16 mouse cellular contexts compared by ENCODE assay signal in genomic region chr7:97411575-97411974, GRCm38 (mm10). TPM values are rescaled to one million over a fixed set of nuclear protein-coding genes. Genes with fewer than 3 reads are reported as not detected.
DNase-seq lines count a peak whose midpoint lies in the region; ATAC-seq and TF ChIP-seq lines count a peak whose summit lies in the region.
"Had no signal": no experiment of that assay in that cellular context is flagged by ENCODE, and none has a peak within 500 bp of the region (broad histone marks: within the 10 kb centered on the region; RNA-seq: fewer than 3 reads in every experiment).

No protein-coding gene starts in this region.

- WGBS in kidney, postnatal 0 days: 82% methylated on average over 3 of the region's 3 CpGs
- 79% methylated on average over 3 of the region's 3 CpGs for WGBS in lung, postnatal 0 days

- no peaks in the 10 kb centered on the region for H3K9me3 ChIP-seq in kidney, postnatal 0 days (replicated peaks; ENCODE audit: low read length)
- H3K9me3 ChIP-seq in lung, postnatal 0 days (ENCODE audit: low read length): no peaks in the 10 kb centered on the region
- H3K9me3 ChIP-seq: heart, embryonic 13.5 days; limb, embryonic 13.5 days; midbrain, embryonic 10.5 days; neural tube, embryonic 15.5 days had no signal

- DNase-seq in kidney, postnatal 0 days (ENCODE audit: low spot score): no peak
- no peak for DNase-seq in kidney, adult 9 months
- no peak for DNase-seq in lung, postnatal 0 days (ENCODE audit: low spot score)
- no peak for DNase-seq in lung, postnatal 10 days
- peak; percentile 56 for DNase-seq in ES-CJ7 (ENCODE audit: low read depth, low spot score)
- DNase-seq in gastrocnemius, postnatal 36 days: no peak
- DNase-seq: adrenal gland, postnatal 25 days; cerebellum, adult 9-11 months; heart, postnatal 4 days had no signal

- no peaks in the 10 kb centered on the region for H3K4me1 ChIP-seq in kidney, postnatal 0 days (replicated peaks; ENCODE audit: insufficient read depth, low read length)
- H3K4me1 ChIP-seq in lung, postnatal 0 days (ENCODE audit: insufficient read depth, low read depth, low read length): no peaks in the 10 kb centered on the region
- H3K4me1 ChIP-seq in cortical plate, adult 2 months (ENCODE audit: control insufficient read depth, insufficient read depth, low read length): no peaks in the 10 kb centered on the region
- H3K4me1 ChIP-seq: midbrain, embryonic 10.5 days; neural tube, embryonic 15.5 days had no signal

- TF ChIP-seq POLR2A in cortical plate, adult 2 months (IDR thresholded peaks at IDR 0.05; ENCODE audit: extremely low read depth, insufficient read depth, low read length): no peak

- ATAC-seq in kidney, postnatal 0 days (replicated peaks; ENCODE audit: low FRiP score, low read depth): no peak
- no peak for ATAC-seq in lung, postnatal 0 days
- no peak for ATAC-seq in megakaryocyte, adult 5-6 weeks (ENCODE audit: poor library complexity, severe bottlenecking)

- no peak overlapping the region for H3K4me3 ChIP-seq in kidney, postnatal 0 days (replicated peaks; ENCODE audit: low read depth, low read length)
- H3K4me3 ChIP-seq in lung, postnatal 0 days (ENCODE audit: low read depth, low read length): no peak overlapping the region
- no peak overlapping the region for H3K4me3 ChIP-seq in cortical plate, adult 2 months (ENCODE audit: insufficient read depth, low read length)
- H3K4me3 ChIP-seq: heart, embryonic 13.5 days; limb, embryonic 13.5 days; midbrain, embryonic 10.5 days; myocyte; neural tube, embryonic 15.5 days had no signal

- no peak for TF ChIP-seq EP300 in lung, postnatal 0 days (IDR thresholded peaks at IDR 0.05)

- no peaks in the 10 kb centered on the region for H3K27me3 ChIP-seq in kidney, postnatal 0 days (ENCODE audit: insufficient read depth, low read length)
- no peaks in the 10 kb centered on the region for H3K27me3 ChIP-seq in lung, postnatal 0 days (replicated peaks; ENCODE audit: insufficient read depth, low read length)
- H3K27me3 ChIP-seq: heart, embryonic 13.5 days; limb, embryonic 13.5 days; neural tube, embryonic 15.5 days had no signal

- H3K27ac ChIP-seq in kidney, postnatal 0 days: no peak overlapping the region
- H3K27ac ChIP-seq in lung, postnatal 0 days (ENCODE audit: low read length): no peak overlapping the region
- no peak overlapping the region for H3K27ac ChIP-seq in cortical plate, adult 2 months (ENCODE audit: insufficient read depth, low read length)
- H3K27ac ChIP-seq: heart, embryonic 13.5 days; limb, embryonic 13.5 days; midbrain, embryonic 10.5 days; neural tube, embryonic 15.5 days had no signal

- H3K4me2 ChIP-seq in kidney, postnatal 0 days (ENCODE audit: low read length): no peak overlapping the region
- H3K4me2 ChIP-seq in lung, postnatal 0 days (replicated peaks; ENCODE audit: low read depth, low read length): no peak overlapping the region
- H3K4me2 ChIP-seq: heart, embryonic 13.5 days; limb, embryonic 13.5 days; neural tube, embryonic 15.5 days had no signal

- no peak overlapping the region for H3K9ac ChIP-seq in kidney, postnatal 0 days (ENCODE audit: low read depth, low read length)
- H3K9ac ChIP-seq in lung, postnatal 0 days (replicated peaks; ENCODE audit: low read depth): no peak overlapping the region
- H3K9ac ChIP-seq: heart, embryonic 13.5 days; limb, embryonic 13.5 days; neural tube, embryonic 15.5 days had no signal

- peaks cover 15% of the 10 kb centered on the region for H3K36me3 ChIP-seq in kidney, postnatal 0 days (ENCODE audit: insufficient read depth, low read length)
- H3K36me3 ChIP-seq in lung, postnatal 0 days (ENCODE audit: insufficient read depth, low read length): peaks cover 20% of the 10 kb centered on the region; the same call in 1 of the 2 replicates

- intact Hi-C loops in gastrocnemius, postnatal 36 days (cut with DNase I): no loop called here

- TF ChIP-seq CTCF in kidney, postnatal 0 days (IDR thresholded peaks at IDR 0.05; ENCODE audit: low read depth): peak; percentile 58
- peak; percentile 60 for TF ChIP-seq CTCF in lung, postnatal 0 days (IDR thresholded peaks at IDR 0.05)
- 0 out of 2 replicates have a peak, but pooled peaks have one; percentile 18 for TF ChIP-seq CTCF in cortical plate, adult 2 months (IDR thresholded peaks at IDR 0.05; ENCODE audit: extremely low read depth, insufficient read depth, low read length)

RNA-seq across cellular contexts. Expression of gene Thrsp, which starts 6.0 kb away (rescaled TPM):
- 0.77 and 1.4 TPM in 2 replicates for polyA plus RNA-seq in kidney, postnatal 0 days (2015; fragmentation: Nextera tagmentation; extraction: Ambion mirVana)
- polyA plus RNA-seq in lung, postnatal 0 days (2015; fragmentation: Nextera tagmentation; extraction: Ambion mirVana): 2.4 and 2.5 TPM in 2 replicates
- polyA plus RNA-seq in cortical plate, adult 2 months (2012; rRNA removed): 53.6 and 56.8 TPM in 2 replicates
- 10 to 100 TPM; 15.4 to 23.9 TPM for total RNA-seq in gastrocnemius, postnatal 36 days (2021)
- total RNA-seq in megakaryocyte, adult 5-6 weeks (2015): not detected in 2 replicates
- not detected in 2 replicates for total RNA-seq in megakaryocyte, adult 5-6 weeks (2017)

RNA-seq across cellular contexts. Expression of gene Ndufc2, which starts 11.8 kb away (rescaled TPM):
- 678 and 744 TPM in 2 replicates for polyA plus RNA-seq in kidney, postnatal 0 days (2015; fragmentation: Nextera tagmentation; extraction: Ambion mirVana)
- polyA plus RNA-seq in lung, postnatal 0 days (2015; fragmentation: Nextera tagmentation; extraction: Ambion mirVana): 461 and 535 TPM in 2 replicates
- 215 and 243 TPM in 2 replicates for polyA plus RNA-seq in cortical plate, adult 2 months (2012; rRNA removed)
- 100 to 1,000 TPM; 297 to 299 TPM for total RNA-seq in gastrocnemius, postnatal 36 days (2021)
- total RNA-seq in megakaryocyte, adult 5-6 weeks (2015): 128 and 155 TPM in 2 replicates
- total RNA-seq in megakaryocyte, adult 5-6 weeks (2017): 225 and 237 TPM in 2 replicates

RNA-seq across cellular contexts. Expression of gene Kctd14, which starts 39.5 kb away (rescaled TPM):
- polyA plus RNA-seq in kidney, postnatal 0 days (2015; fragmentation: Nextera tagmentation; extraction: Ambion mirVana): 0.72 and 0.88 TPM in 2 replicates
- 4.8 and 6.7 TPM in 2 replicates for polyA plus RNA-seq in lung, postnatal 0 days (2015; fragmentation: Nextera tagmentation; extraction: Ambion mirVana)
- polyA plus RNA-seq in cortical plate, adult 2 months (2012; rRNA removed): 3.9 and 4.0 TPM in 2 replicates
- total RNA-seq in gastrocnemius, postnatal 36 days (2021): not detected
- 13.3 and 14.8 TPM in 2 replicates for total RNA-seq in megakaryocyte, adult 5-6 weeks (2015)
- 3.9 and 4.9 TPM in 2 replicates for total RNA-seq in megakaryocyte, adult 5-6 weeks (2017)

RNA-seq across cellular contexts. Expression of gene Alg8, which starts 40.2 kb away (rescaled TPM):
- polyA plus RNA-seq in kidney, postnatal 0 days (2015; fragmentation: Nextera tagmentation; extraction: Ambion mirVana): 25.8 and 27.1 TPM in 2 replicates
- polyA plus RNA-seq in lung, postnatal 0 days (2015; fragmentation: Nextera tagmentation; extraction: Ambion mirVana): 11.0 TPM in 2 replicates
- polyA plus RNA-seq in cortical plate, adult 2 months (2012; rRNA removed): 11.9 and 13.2 TPM in 2 replicates
- 1 to 10 TPM; 3.0 to 3.4 TPM for total RNA-seq in gastrocnemius, postnatal 36 days (2021)
- total RNA-seq in megakaryocyte, adult 5-6 weeks (2015): 40.5 and 45.2 TPM in 2 replicates
- total RNA-seq in megakaryocyte, adult 5-6 weeks (2017): 29.9 and 41.7 TPM in 2 replicates

Comparison
In these comparisons a context has a peak if more than half of its experiments do, and no peak if none do; other contexts are left out.
1. RNA of gene Thrsp, which starts 6.0 kb away (polyA plus RNA-seq): 53.6 to 56.8 TPM in cortical plate, adult 2 months; 2.4 to 2.5 TPM in lung, postnatal 0 days and 0.77 to 1.4 TPM in kidney, postnatal 0 days; every median in the first group is over 10 times any median in the second.
2. Peak in every context shown above with its lines, with median percentiles within 50 percentile points of each other: CTCF ChIP-seq.